Mouse (Mus musculus) thymus, adult 2 months (tissue): Measurements from ENCODE around the gene Klhl9.
"Not testable (repeated sequence)": the region's sequence is repeated elsewhere in the genome, so short reads cannot be mapped to it uniquely, and the experiment has no call there.

Experiments used
- CTCF ChIP-seq: fragments of 200-500 bp; IDR thresholded peaks from 2 replicates; pipeline ENCODE4 v1.5.1; 2012; ENCODE audit warnings: mild to moderate bottlenecking, control low read depth, low read length, moderate library complexity, borderline replicate concordance; ENCODE audit not compliant: control insufficient read depth, poor library complexity, insufficient read depth; ENCODE audit errors: extremely low read depth
- POLR2A ChIP-seq: fragments of 200-500 bp; IDR thresholded peaks from 2 replicates; pipeline ENCODE4 v1.6.1; 2012; ENCODE audit warnings: mild to moderate bottlenecking, low read length, control low read depth, moderate library complexity; ENCODE audit not compliant: control insufficient read depth, poor library complexity, insufficient read depth; ENCODE audit errors: extremely low read depth

- not testable (repeated sequence) for TF ChIP-seq CTCF, POLR2A
These were observed 39.5 kb upstream of the Klhl9 start for GRCm38 (mm10) chr4:88761776-88762175.
